Mouse (Mus musculus): ENCODE results near the gene Zfp866.

Zfp866 gene

GRCm38 (mm10) chr8:69797661-69798060, 6.7 kb upstream of the Zfp866 start:
- no peak for DNase-seq (ENCODE audit: low read depth, low spot score)

- no peak for DNase-seq (ENCODE audit: low read depth, low spot score)
Observed at GRCm38 (mm10) chr8:69796721-69797345, 5.9 kb upstream of the Zfp866 start.

GRCm38 (mm10) chr8:69794901-69795300, 3.9 kb upstream of the Zfp866 start:
- no peak for DNase-seq (ENCODE audit: low read depth, low spot score)

- DNase-seq (ENCODE audit: low read depth, low spot score): no peak
Observed at GRCm38 (mm10) chr8:69794096-69794495, 3.1 kb upstream of the Zfp866 start.

- DNase-seq (ENCODE audit: low read depth, low spot score): no peak
Observed at GRCm38 (mm10) chr8:69793666-69794065, 2.7 kb upstream of the Zfp866 start.

- DNase-seq (ENCODE audit: low read depth, low spot score): peak; percentile 46
Observed at GRCm38 (mm10) chr8:69791415-69792068, 564 bp upstream of the Zfp866 start.

GRCm38 (mm10) chr8:69790364-69790763, 614 bp downstream of the Zfp866 start:
- DNase-seq (ENCODE audit: low read depth, low spot score): peak; percentile 29

- no peak for DNase-seq (ENCODE audit: low read depth, low spot score)
Observed at GRCm38 (mm10) chr8:69789731-69790130, 1.2 kb downstream of the Zfp866 start.

GRCm38 (mm10) chr8:69789105-69789504, 1.9 kb downstream of the Zfp866 start:
- no peak for DNase-seq (ENCODE audit: low read depth, low spot score)

GRCm38 (mm10) chr8:69777111-69777510, 13.9 kb downstream of the Zfp866 start:
- DNase-seq (ENCODE audit: low read depth, low spot score): no peak

- DNase-seq (ENCODE audit: low read depth, low spot score): no peak
Observed at GRCm38 (mm10) chr8:69775149-69775534, 15.8 kb downstream of the Zfp866 start.

- peak; percentile 100 for DNase-seq (ENCODE audit: low read depth, low spot score)
Observed at GRCm38 (mm10) chr8:69774503-69775148, 16.4 kb downstream of the Zfp866 start, which contains the start of gene Gm20422. TSS of gene Gm20422 (minus strand) at chr8:69774886.

- DNase-seq (ENCODE audit: low read depth, low spot score): no peak
Observed at GRCm38 (mm10) chr8:69772106-69772505, 18.9 kb downstream of the Zfp866 start.

- DNase-seq (ENCODE audit: low read depth, low spot score): no peak
Observed at GRCm38 (mm10) chr8:69771221-69771620, 19.8 kb downstream of the Zfp866 start.

- no peak for DNase-seq (ENCODE audit: low read depth, low spot score)
Observed at GRCm38 (mm10) chr8:69761814-69762445, 29.0 kb downstream of the Zfp866 start.

GRCm38 (mm10) chr8:69758316-69758715, 32.7 kb downstream of the Zfp866 start:
- no peak for DNase-seq (ENCODE audit: low read depth, low spot score)

GRCm38 (mm10) chr8:69752437-69752836, 38.5 kb downstream of the Zfp866 start:
- no peak for DNase-seq (ENCODE audit: low read depth, low spot score)

- DNase-seq (ENCODE audit: low read depth, low spot score): peak; percentile 99
Observed at GRCm38 (mm10) chr8:69749544-69750454, 41.2 kb downstream of the Zfp866 start, which contains the start of gene Zfp963. TSS of gene Zfp963 (minus strand) at chr8:69749970.

GRCm38 (mm10) chr8:69741231-69741630, 49.7 kb downstream of the Zfp866 start:
- no peak for DNase-seq (ENCODE audit: low read depth, low spot score)

GRCm38 (mm10) chr8:69740763-69741162, 50.2 kb downstream of the Zfp866 start:
- no peak for DNase-seq (ENCODE audit: low read depth, low spot score)

GRCm38 (mm10) chr8:69735495-69735894, 55.5 kb downstream of the Zfp866 start:
- DNase-seq (ENCODE audit: low read depth, low spot score): peak; percentile 48
